Mouse (Mus musculus) frontal cortex, postnatal 36 days (tissue): ENCODE results near the gene Gm10197.

ENCODE experiments used
- DNase-seq, 2 experiments: peaks; one replicate each; pipeline ENCODE4 v3.0.0; 2022; ENCODE audit warnings: low spot score in 2 of 2

Gene Gm10197

DNA sequence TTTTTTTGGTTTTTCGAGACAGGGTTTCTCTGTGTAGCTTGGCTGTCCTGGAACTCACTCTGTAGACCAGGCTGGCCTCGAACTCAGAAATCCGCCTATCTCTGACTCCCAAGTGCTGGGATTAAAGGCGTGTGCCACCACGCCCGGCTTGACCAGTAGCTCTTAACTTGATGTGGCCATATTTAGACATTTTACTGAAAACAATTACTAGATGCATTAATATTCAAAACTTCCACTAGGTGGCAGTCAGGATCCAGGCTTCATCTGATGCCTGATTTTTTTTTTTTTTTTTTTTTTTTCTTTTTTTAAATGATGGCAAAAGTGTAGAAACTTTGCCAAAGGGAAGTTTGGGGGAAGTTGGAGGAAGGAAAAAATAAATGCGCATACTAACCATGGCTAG, 23.0 kb upstream of the Gm10197 start:
- DNase-seq: peak in 1 of 2 experiments; percentile 17

DNA sequence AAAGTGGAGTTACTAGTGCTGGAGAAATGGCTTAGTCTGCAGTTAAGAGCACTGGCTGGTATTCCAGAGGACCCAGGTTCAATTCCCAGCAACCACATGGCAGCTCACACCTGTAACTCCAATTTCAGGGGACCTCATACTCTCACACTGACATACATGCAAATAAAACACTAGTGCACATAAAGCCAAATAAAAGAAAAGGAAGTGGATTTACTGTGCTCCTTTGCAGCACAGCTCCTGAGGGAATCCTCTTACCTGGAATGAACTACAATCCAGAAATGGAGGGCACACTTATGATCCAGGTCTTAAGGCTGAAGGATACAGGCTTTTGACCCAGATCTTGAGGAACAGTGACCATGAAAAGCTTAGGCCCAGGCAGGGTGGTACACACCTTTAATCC, 22.1 kb upstream of the Gm10197 start:
- DNase-seq: no peak

DNA sequence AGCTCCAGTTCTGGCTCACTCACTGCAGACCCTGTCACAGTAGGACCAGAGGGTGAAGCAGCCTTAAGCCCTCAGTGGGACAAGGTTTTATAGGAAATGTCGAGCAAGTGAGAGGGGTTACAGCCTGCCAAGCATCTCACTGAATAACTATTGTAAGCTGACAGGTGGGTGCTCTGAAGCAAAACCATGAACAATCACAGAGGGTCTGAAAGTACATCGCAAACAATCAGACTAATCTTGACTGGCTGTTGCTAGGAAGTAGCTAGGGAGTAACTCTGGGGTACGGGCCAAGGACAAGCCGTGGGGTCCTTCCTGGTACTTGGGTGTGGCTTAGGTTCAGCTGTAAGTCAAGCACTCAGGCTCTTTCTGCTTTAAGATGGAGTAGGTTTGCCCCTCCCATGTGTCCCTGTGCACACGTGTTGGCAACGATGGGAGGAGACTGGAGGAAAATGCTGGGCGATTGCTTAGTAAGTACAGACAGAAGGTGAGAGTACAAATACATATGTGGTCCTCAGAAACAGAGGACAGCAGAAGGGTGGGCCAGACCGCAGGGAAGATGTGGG, 21.3 kb upstream of the Gm10197 start:
- no peak for DNase-seq

DNA sequence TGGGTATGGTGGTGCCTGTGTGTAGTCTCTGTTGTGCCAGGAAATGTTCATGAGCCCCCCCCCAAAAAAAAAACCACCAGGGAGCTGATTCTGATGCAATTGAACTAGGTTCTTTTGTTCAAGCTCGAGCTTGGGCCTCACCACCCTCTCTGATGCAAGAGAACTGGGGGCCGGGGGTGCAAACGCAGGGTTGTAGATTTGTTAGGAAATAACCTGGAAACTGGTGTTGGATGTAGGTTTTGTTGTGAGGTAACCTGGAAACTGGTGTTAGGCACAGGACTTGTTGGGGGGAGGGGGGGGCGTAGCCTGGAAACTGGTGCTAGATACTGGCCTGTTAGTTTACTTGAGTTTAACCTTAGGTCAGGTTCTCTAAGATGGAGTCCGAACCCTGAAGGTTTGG, 20.2 kb upstream of the Gm10197 start:
- DNase-seq: no peak

DNA sequence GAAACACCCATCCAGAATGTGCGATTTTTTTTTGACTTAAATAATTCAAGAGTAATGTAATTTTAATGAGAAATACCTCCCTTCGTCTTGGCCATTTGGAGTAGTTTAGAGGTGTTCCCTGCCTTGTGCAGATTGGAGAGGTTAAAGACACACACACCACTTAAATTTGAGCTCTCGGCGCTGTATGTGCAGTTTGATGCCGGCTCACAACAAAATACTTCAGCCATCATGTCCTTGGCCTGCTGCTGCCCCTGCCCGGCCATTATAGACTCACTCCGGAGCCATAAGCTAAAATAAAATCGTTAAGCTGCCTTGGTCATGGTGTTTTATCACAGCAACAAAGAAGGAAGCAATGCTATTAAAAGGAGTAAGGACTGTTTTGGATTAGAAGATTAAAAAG, 19.8 kb upstream of the Gm10197 start:
- no peak for DNase-seq

DNA sequence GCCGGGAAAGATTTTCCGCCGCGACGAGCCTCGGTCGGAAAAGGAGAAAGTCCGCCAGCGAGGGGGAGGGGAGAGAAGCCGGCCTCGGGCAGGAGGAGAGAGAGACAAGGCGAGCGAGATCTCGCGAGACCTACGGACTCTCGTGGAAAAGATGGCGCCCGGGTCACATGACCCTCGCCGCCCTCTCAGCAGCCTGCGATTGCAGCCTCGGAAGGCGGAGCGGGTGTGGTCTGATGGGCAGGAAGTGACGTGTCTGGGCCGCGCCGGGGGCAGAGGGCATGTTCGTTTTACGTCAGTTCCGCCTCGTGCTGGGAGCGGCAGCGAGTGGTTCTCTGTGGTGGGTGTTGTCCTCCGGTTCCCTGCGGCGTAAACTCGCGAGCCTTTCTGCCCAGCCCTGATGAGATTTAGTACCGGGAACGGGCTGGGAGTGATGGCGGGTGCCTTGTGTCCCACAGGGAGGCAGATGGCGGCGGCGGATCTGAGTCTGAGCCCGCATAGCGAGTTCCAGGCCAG, 19.0 kb upstream of the Gm10197 start, which contains the start of gene Smndc1:
Gene Smndc1, minus strand, starts transcription at position 84 of the 513 bp plus-strand sequence.
- DNase-seq: peak; percentile 100

DNA sequence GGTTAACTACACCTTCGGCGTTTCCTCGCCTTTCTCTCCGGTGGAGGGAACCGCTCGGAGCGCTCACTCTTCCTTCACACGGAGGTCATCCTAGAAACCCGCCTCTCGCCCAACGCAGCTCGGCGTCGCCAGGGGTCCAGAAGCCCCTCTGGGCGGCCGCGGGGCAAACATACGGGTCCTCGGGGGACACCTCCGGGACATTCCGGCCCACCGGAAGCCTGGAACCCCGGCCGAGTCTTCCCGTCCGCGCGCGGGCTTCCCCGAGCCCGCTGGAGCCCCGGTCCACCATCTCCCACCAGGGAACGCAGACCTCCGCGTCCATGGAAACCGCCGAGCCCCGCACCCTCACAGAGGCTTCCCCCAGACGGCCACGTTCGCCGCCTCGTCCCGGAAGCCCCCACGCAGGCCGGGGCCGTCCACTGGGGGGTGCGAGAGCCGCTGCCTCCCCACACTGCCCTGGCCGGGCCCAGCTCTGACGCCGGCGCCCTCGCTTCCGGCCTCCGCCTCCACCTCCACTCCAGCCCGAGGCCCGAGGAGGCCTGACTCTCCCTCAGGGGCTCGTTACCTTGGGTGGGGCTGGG, 18.4 kb upstream of the Gm10197 start:
- DNase-seq: peak; percentile 64 to 70

DNA sequence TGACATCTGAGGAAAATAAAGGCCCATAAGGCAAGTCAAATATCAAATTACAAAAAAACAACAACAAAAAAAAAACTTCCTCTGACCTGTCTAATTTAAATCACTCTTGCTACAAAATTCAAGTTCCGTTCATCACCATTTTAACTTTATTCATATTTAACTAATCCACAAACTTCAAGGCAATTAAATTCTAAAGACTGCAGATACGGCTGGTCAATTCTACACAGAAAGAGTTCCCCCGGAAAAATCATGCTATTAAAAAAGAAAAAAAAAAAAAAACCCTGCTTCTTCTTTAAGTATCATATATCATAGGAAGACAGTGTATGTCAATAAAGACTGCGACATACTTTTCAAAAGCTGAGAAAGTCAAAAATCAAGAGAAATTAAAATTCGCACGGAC, 17.9 kb upstream of the Gm10197 start:
- no peak for DNase-seq

DNA sequence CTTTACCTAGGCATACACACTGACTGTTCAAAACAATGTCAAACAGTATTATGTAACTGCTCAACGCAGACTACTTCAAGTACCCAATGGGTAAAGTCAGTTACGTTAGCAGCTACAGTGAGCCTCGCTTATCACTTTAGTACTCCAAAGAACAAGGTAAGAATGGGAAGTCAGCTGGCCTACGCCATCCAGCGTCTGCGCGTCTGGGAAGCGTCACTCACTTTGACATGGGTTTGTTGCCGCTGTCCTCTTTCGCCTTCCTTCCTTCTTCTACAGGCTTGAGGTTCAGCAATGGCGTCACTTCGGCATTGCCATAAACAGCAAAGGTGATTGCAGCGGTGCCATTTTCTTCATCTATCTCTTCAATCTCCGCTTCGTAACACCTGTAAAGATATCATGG, 11.8 kb upstream of the Gm10197 start:
- DNase-seq: no peak

DNA sequence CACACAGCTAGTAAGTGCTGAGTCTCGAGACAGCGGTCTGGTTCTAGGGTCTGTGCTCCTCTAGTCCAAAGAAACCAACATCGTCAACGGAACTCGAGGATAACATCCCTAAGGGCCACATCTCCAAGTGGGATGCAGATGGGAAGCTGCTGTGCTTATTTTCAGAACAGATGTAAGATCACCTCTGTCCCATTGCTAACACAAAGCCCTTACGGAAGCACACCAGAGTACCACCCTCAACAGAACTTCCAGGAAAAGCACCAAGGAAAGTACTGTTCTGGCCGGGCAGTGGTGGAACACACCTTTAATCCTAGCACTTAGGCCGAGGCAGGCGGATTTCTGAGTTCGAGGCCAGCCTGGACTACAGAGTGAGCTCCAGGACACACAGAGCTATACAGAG, 6.9 kb upstream of the Gm10197 start:
- DNase-seq: no peak

DNA sequence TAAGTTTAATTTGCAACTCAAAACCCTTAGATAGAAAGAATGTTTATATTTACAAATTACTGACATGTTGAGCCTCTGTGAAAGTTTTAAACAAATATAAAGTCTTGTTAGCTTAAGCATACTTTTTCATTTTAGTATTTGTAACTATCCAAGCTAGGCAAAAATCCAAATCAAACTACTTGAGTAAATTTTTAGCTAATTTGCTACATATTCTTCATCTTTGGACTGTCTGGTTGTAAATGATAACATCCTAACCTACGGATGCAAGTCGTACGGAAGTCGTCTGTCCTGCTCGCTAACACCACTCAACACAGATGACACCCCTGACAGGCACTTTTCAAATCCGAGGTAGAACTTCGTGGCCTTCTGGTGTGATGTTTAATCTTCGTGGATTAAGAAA, 6.1 kb upstream of the Gm10197 start:
- no peak for DNase-seq

DNA sequence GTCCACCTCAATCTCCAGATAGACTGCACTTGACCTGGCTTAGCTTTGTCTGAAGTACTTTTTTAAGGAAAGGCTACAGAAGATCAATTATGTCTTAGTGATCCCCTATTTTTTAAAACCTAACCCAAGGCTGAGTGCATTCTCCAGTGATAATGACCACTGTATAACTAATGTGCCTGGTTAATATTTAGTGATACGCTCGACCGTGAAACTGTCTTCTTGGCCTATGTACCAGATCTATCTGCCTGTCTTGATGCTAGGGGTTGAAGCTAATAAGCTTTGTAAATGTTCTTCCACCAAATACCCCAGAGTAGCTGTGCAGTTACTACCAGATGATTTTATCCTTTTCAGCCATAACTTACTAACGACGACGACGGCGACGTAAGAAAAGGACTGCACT, 4.2 kb upstream of the Gm10197 start:
- DNase-seq: no peak

DNA sequence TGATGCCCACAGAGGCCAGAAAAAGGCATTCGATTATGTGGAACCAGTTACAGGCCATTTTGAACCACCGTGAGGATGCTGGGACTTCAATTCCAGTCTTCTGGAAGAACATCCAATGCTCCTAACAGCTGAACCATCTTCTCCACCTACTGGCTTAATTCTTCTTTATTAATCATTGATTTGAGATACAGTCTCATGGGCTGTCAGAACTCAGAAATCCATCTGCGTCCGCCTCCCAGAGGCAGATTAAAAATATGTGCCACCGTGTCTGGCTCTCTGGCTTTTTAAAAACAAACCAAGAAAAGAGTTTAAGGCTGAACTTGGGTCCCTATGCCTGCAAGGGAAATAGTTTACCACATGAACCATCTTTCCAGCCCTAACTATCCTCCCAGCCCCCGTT, 3.7 kb upstream of the Gm10197 start:
- no peak for DNase-seq

DNA sequence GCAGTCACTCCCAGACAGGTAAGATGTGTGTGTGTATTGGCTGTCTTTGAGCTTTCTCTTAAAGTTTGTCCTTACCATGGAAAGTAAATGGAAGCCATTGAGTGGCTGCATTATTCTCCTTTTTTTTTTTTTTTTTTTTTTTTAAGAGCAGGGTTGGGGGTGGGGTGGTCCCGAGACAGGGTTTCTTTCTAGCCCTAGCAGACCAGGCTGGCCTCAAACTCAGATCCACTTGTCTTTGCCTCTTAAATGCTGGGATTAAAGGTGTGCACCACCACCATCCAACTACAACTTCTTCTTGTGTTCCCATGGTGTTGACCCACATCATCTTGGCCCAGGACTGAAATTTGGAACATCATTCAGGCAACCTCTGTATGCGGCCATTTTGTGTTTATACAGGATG, 2.0 kb upstream of the Gm10197 start:
- no peak for DNase-seq

DNA sequence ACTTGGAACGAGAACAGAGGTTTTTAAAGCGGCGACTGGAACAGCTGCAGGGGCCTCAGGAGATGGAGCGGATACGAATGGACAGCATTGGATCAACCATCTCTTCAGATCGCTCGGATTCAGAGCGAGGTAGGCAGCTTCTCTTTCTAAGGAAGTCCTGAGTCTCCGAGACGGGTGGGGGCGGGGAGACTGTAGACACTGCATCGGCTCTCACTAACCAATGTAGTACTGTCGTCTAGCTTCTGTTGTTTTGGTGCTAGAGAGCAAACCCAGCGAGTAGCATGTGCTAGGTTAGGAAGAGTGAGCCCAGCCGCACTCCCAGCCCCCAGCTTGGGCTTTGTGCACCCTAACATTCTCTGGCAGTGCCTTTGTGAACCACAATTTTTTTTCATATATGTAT, 1.3 kb downstream of the Gm10197 start:
- no peak for DNase-seq

DNA sequence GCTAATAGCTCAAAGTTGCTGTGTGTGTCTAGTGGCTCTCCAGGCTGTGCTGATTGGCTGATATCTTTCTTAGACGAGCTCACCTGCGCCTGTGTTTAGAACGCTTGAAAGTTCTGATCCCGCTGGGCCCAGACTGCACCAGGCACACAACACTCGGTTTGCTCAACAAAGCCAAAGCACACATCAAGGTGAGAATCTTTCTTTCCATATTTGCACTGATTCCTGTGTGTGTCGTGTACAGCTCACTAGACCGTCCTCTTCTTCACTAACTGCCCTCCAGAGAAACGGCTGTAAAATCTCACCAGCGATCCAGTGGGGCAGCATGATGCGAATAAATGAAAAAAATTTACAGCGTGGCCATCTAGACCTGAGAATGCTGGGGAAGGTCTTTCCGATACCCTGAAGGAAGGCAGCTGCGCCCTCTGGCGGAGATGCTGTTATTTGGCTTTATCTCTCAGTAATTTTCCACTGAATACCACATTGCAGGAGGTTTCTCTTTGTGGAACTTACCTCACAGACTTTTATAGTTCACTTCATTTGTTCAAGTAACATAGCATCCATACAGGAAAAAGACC, 2.0 kb downstream of the Gm10197 start:
- peak; percentile 81 to 91 for DNase-seq

DNA sequence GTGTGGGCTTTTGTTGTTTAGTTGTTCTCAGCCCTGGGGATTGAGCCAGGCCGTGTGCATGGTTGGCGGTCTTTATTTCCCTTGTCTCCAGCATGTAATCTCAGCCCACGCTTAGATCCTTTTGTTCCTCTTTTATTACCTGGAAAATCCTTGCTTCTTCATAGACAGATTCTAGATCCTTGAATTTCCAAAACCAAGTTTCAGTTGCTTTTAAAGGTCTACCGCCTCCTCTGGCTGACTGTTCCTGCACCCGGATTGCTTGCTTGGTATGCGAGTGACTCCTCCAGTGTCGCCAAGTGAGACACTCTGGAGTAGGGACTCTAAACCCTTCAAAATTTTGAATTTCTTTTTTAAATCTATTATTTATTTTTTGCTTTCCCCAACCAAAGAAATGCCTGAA, 4.7 kb downstream of the Gm10197 start:
- DNase-seq: no peak

DNA sequence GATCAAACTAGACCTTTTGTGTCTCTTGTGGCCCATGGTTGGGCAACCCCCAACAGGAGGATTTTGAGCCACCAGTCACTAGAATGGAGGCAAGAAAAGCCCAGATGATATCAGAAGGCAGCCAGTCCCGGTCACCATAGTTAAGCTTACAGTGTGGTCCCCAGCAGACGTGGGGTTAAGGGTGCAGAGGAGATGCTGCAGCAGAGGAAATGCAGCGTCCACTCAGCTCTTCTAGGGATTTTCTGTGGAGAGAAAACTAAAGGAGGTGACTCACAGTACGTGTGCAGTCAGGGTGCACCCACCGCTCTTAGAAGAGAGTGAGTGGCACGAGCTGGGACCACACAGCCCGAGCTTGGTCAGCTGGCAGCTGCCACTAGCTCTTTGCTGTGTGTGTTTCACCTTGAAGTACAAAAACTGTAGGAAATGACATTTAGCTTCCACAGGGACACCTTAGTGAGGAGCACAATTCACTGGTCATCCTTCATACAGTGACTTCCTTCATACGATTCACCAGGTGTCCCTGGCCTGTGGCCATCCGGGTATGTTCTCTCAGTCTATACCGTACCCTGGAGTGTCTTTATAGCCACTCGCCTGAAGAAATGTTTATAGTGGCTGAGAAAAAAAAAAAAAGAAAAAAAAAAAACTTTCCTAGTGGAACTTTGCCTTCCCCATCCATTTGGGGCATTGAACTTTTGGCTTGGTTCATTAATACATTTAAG, 5.3 kb downstream of the Gm10197 start:
- DNase-seq: no peak

DNA sequence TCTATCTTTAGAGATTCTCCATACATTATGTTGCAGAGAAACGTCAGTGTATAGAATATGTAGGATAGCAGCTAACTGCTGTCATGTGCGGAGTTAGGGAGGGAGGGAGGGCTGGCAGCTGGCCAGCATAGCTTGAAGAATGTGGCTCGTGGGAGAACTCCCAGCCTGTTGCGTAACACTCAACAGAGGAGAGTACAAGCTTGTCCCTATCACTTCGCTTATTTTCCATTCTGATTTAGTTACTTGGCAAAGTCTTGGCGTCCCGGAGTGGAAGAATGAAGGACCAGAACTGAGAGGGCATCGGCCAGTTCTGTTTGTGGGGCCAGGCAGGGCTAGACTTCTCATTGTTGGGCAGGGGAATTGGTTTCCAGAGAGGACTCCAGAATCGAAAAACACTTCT, 6.6 kb downstream of the Gm10197 start:
- peak; percentile 64 to 73 for DNase-seq

DNA sequence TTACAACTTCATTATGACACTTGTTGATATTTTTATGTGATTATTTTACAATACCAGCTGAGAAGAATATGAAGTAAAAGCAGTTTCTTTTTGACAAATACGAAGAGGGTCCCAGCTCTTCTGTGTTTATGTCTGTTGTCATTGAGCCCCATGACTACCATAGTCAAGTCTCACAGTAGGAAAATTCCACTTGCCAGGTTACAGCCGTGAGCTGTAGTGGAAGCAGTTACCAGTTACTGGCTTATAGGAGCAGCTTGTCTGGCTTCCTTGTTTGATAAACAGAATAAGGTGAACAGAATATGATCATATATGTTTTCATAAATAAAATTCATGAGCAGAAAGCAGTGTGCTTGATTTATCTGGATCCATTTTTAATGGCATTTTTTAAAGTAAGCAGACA, 7.0 kb downstream of the Gm10197 start:
- no peak for DNase-seq

DNA sequence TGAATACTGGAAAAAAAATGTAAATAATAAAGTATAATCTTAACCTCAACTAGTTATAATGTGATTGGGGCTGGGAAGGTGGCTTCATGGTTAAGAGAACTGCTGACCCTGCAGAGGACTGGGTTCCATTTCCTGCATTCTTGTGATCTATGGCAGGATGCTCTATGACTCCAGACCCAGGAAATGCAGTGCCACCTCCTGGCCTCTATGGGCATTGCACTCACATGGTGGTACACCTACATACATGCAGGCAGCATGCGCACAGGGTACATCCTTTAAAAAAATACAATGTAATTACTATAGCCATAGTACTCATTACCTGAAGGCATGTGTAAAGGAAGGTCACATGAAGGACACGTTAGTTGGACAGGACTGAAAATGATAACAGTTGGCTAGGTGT, 8.6 kb downstream of the Gm10197 start:
- DNase-seq: no peak

DNA sequence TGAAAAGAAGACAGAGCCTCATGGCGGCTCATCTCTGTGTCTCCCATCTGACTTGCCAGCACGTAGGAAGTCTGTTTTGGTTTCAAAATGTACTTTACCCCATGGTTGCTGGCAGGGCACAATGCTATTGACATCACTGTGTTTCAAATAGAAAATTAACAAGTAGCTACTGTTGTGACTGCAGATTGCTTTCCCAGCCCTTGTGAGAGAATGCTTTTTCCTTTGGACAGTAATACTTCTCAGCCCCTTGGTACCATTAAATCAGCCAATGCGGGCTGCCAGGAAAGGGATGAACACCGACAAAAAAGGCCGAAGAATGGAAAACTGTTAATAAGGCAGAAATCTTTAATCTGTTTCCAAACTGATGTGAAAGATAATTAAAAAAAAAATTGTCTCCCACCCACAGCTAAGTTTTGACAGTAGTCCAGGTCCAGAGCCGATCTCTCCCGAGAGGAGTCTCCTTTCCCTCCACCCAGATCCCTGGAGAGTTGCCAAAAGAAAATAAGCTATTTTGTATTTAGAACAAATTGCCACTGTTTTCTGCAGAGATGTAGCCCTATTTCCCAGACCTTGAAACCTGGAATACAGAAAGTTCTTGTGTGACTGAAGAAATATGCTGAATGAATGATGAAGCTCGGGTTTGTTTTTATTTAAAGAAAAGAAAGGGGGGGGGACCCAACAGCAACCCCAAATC, 11.2 kb downstream of the Gm10197 start:
- no peak for DNase-seq
